Mouse (Mus musculus) G1E-ER4 (cell line): ENCODE data around the gene Rap2a. TPM values are rescaled to one million over a fixed set of nuclear protein-coding genes. Genes with fewer than 3 reads are reported as not detected.

ENCODE experiments used
- GATA1 ChIP-seq: IDR thresholded peaks from one replicate; pipeline ENCODE4 v1.8.0; 2012; ENCODE audit warnings: low read length, inconsistent platforms
- polyA plus RNA-seq: library from polyadenylated mRNA; stranded (reverse); fragments of >175 nt; gene quantifications from 2 replicates; pipeline ENCODE4 v1.2.3, GENCODE M21; 2012

Rap2a gene
- polyA plus RNA-seq, result 2.0 TPM in 2 replicates

- no peak for TF ChIP-seq GATA1
Measured at GRCm38 (mm10) chr14:120477982-120478568, at the start of gene Rap2a. Gene Rap2a, plus strand, starts transcription at chr14:120478444.

GRCm38 (mm10) chr14:120428497-120428896 is 49.7 kb upstream of the Rap2a start:
- no peak for TF ChIP-seq GATA1

DNA sequence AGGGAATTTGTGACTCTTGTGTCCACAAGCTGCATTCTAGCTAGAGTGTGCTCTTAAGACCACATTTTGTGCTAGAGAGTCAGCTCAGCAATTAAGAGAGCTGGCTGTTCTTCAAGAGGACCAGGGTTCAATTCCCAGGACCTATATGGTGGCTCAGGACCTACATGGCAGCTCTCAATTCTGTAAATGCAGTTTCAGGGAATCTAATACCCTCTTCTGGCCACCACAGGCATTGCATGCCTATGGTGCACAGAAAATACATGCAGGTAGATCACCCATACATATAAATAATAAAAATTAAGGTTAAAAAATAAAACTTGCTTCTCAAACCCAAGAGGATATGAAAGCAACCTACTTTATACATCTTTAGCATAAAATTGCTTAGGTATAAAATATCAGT is 45.5 kb upstream of the Rap2a start:
- TF ChIP-seq GATA1, result no peak

- no peak for TF ChIP-seq GATA1
Measured at GRCm38 (mm10) chr14:120433931-120434398, 44.3 kb upstream of the Rap2a start.

- TF ChIP-seq GATA1, result no peak
Measured at GRCm38 (mm10) chr14:120434831-120435230, 43.4 kb upstream of the Rap2a start.

DNA sequence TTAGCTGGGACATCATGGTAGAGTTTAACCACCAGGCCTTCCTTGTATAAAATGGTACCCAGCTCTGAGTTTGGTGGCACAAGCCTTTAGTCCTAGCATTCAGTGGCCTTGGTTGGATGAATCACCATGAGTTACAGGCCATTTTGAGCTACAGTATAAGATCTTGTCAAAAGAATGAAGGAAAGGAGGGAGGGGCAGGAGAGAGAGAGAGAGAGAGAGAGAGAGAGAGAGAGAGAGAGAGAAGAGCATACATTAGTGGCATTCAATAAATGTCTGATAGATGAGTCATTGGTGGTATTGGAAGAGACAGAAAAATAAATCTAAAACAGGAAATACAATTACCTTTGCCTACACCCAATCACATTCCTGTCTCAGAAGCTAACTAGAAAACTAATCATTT is 37.5 kb upstream of the Rap2a start:
- TF ChIP-seq GATA1, result no peak

DNA sequence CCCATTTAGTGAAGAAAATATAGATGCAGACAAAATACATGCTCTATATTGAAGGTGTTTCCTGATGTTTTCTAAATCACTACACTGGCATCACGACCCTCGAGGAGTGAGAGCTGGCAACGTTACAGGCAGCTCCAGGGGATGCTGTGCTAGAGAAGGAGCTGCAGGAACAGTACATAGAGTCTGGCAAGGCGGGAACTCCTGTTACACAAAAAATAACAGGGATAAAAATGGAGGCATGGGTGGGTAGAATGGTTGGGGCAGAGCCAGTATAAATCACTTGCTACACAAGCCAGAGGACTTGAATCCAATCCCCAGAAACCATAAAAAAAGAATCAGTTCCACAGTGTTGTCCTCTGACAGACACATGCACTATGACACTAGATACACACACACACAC is 37.0 kb upstream of the Rap2a start:
- no peak for TF ChIP-seq GATA1

DNA sequence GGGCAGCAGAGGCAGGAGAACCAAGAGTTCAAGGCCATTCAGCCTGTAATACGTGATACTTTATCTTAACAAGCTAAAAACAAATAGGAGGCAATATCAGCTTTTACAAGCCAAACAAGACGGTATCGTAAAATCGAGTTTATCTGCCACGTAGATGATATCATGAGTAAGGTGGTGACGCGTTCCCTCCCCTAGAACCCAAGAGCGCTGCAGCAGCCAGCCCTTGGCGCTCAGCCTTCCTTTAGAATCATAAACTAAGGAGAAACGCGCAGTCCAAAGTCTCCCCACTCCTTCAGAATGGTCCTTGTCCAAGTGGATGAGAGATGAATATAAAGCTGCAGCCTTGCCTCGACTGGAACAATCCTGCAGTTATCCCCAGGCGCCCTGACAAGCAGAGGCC is 36.4 kb upstream of the Rap2a start:
- TF ChIP-seq GATA1, result no peak

- TF ChIP-seq GATA1, result no peak
Measured at GRCm38 (mm10) chr14:120454221-120454620, 24.0 kb upstream of the Rap2a start.

DNA sequence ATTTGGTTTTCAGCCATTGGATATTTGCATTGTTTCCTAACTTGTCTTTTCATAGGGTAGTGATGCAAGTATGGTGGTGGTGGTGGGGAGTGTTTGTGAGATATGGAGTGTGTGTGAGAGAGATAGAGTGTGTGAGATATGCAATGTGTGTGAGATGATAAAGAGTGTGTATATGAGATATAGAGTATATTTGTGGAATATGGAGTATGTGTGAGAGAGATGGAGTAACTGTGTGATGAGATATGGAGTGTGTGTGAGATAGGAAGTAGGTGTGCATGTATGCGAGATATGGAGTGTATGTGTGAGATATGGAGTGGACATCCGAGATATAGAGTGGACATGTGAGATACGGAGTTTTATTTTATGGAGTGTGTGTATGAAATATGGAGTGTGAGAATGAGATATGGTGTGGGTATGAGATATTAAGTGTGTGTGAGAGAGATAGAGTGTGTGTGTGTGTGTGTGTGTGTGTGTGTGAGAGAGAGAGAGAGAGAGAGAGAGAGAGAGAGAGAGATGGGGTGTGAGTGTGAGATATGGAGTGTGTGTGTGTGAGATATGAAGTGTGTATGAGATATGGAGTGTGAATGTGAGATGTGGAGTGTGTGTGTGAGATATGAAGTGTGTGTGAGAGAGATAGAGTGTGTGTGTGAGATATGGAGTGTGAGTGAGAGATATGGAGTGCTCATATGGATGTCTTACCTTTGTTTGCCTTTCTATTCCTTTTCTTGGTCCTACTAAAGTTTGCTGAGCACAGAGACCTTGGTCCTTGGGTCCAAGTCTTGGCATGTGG is 14.1 kb upstream of the Rap2a start:
- TF ChIP-seq GATA1, result no peak

DNA sequence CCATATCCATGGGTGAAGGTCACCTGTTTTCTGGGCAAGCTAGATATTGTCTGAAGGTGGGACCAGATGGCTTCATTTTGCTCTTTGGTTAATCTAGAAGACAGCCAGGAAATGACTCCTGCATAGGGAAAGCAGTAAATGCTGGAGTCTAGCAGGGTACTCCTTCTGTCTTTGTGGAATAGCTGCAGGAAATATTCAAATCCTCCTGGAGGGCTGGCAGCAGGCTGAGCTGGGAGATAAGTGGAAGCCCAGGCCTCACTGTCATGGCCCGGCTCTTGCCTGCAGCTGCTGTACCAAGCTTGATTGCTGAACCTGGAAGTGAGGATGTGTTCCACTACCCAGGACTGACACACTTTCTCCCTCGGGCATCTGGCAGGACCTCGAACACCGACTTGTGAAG is 11.4 kb upstream of the Rap2a start:
- no peak for TF ChIP-seq GATA1

GRCm38 (mm10) chr14:120469126-120469790 is 9.0 kb upstream of the Rap2a start:
- TF ChIP-seq GATA1, result no peak

- no peak for TF ChIP-seq GATA1
Measured at GRCm38 (mm10) chr14:120476186-120476697, 2.0 kb upstream of the Rap2a start.

DNA sequence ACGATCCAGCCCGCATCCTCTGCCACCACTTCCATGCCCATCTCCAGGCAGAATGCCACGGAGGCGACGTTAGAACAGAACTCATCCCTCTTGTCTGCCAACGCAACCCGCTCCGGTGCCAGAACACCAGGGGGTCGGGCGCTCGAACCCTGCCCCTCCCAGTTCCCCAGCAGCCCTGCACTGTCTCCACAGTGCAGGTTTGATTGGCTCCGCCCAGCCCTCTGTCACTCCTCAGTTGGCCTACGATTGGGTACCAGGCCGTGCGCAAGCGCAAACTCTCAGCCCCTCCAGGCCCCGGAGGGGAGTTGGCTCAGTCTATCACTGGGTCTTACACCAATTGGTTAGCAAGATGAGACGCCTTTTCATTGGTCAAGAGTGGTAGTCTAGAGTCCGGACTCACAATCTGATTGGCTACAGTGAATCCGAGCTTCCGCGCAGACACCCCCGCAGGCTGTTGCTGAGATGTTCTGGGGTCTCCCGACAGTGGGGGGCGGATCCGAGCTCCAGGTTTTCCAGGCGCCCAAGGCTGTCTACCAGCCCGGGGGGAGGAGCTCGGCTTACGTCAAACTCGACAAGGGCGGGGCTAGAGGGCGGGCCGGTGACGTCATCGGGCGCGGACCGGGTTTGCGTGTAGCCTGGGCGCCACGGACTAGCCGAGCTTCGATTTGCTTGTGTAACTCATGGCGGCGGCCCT is 809 bp upstream of the Rap2a start:
- no peak for TF ChIP-seq GATA1

GRCm38 (mm10) chr14:120478641-120479341 is 547 bp downstream of the Rap2a start:
- TF ChIP-seq GATA1, result no peak
